Mouse (Mus musculus): ENCODE measurements at regions not wholly inside any gene's neighbourhood (a gene's known extent, or its start where the extent isn't known, plus 50 kb on each side); places are given as distances from the start of the nearest gene placed in this dataset.

DNA sequence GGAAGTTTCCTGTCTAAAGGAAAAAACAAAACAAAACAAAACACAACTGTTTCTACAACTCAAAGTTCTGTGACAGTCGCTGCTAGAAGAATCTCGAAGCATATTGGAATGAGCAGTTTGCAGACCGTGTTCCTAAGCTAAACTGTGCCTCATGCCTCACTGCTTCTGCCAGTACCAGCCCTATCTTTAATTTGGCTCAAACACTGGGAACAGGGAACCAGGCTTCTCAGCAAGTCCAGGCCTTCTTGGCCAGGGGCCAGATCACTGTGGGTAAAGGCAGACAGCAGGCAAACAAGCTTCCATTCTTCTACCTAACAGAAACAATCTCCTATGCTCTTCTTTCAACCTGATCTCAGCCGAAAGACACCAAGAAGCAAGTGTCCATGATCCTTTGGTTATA is 56.5 kb downstream of the Tmsb4x start:
- no peak overlapping the region for H3K27ac ChIP-seq
- H3K36me3 ChIP-seq, result no peaks in the 10 kb centered on the region
- no peak overlapping the region for H3K4me2 ChIP-seq (replicated peaks)
- peaks cover 48% of the 10 kb centered on the region; the same call in 1 of the 2 replicates for H3K27me3 ChIP-seq
- no peak for ATAC-seq (ENCODE audit: low FRiP score, low read depth)
- H3K4me3 ChIP-seq, result no peak overlapping the region
- no peaks in the 10 kb centered on the region for H3K4me1 ChIP-seq
- no peak overlapping the region for H3K9ac ChIP-seq
- H3K9me3 ChIP-seq, result no peaks in the 10 kb centered on the region
- 75% methylated on average over 4 of the region's 4 CpGs for WGBS

DNA sequence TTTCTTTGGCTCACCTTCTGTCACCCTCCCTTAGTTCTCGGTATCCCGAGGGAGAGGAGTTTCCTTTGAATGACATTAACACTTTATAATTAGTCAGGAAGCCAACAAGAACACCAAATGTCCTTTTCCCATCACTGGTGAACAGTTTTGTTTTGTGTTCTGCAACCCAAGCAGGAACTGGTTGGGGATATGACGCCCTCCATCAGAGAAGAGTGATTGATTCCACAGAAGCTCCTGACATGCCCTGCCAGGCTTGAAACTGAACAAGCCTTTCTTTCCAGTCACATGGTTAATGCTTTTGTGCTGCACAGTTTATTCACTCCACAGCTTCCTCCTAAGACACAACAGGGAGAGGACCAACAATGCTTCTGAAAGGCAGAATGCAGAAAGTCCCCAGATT is 57.8 kb downstream of the Tmsb4x start:
- H3K4me1 ChIP-seq, result no peaks in the 10 kb centered on the region
- ATAC-seq (ENCODE audit: low FRiP score, low read depth), result no peak
- H3K27me3 ChIP-seq, result peaks cover 56% of the 10 kb centered on the region

DNA sequence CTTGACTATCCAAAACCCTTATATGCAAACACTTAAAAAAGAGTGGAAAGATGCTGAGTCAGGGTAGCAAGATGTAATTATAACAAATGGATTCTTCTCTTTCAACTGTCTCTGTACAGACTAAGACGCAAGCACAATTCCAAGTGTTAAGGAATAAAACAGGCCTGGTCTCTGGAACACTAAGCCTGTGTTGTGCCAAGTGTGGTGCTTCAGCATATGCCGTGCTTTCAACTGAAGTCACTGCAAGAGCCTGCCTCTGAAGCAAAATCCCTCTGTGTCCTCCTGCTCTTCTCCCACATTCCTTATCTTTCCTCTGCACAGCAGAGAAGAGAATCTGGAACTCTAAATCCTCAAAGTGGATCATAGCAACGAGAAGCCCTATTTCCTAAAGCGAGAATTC is 59.7 kb downstream of the Tmsb4x start:
- Histone ChIP-seq H3K4me2 (replicated peaks) (no peak overlapping the region), H3K4me3 (no peak overlapping the region), H3K9me3 (no peaks in the 10 kb centered on the region), H3K4me1 (no peaks in the 10 kb centered on the region), H3K27ac (no peak overlapping the region), H3K9ac (no peak overlapping the region), H3K36me3 (no peaks in the 10 kb centered on the region), H3K27me3 (peaks cover 61% of the 10 kb centered on the region)
- no peak for ATAC-seq (ENCODE audit: low FRiP score, low read depth)
- 91% methylated on average over 4 of the region's 4 CpGs for WGBS

More for the DNA sequence above, 57.8 kb downstream of the Tmsb4x start:
- no peaks in the 10 kb centered on the region for H3K9me3 ChIP-seq
- H3K36me3 ChIP-seq, result no peaks in the 10 kb centered on the region
- 67% methylated on average over 3 of the region's 3 CpGs for WGBS
- no peak overlapping the region for H3K4me2 ChIP-seq (replicated peaks)
- H3K4me3 ChIP-seq, result no peak overlapping the region
- no peak overlapping the region for H3K9ac ChIP-seq
- H3K27ac ChIP-seq, result no peak overlapping the region

DNA sequence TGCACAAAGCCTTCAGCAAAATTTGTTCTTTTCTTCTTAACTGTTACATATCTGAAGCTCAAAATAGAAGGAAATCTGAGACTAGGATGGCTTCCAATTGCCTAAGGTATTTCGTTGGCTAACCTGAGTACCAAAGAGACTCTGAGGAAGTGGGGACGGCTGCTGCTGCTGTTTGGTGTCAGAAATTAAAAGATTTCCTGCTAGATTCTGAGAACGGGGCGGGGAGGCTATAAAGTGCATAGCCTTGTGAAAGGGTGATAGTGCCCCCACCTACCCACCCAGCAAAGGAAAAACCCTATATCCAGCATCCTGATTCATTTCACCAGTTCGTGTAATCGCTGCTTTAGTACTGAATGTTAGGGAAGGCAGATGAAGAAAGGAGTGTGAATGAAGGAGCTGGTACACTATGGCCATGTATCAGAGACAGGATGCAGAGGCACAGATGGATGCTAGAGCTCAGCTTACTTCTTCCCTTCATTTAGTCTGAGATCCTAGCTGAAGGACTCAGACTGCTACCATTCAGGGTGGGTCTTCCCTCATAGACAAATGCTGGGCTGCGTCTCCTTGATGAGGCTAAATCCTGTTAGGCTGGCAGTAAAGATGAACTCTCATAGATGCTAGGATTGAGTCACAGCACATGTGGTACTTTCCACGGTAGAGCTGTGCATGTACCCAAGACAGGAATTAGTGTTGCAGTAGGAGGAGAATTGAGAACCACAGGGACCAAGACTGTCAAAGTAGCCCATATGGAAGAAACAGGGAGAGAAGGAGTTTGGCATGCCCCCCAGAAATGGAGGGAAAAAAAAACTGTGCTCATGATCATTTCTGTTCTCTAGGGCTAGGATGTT is 62.4 kb downstream of the Tmsb4x start:
- Histone ChIP-seq H3K4me1 (no peaks in the 10 kb centered on the region), H3K9me3 (no peaks in the 10 kb centered on the region), H3K27me3 (peaks cover 58% of the 10 kb centered on the region), H3K4me3 (no peak overlapping the region), H3K4me2 (replicated peaks) (no peak overlapping the region), H3K9ac (no peak overlapping the region), H3K36me3 (no peaks in the 10 kb centered on the region), H3K27ac (no peak overlapping the region)
- ATAC-seq (ENCODE audit: low FRiP score, low read depth), result no peak
- 70% methylated on average over 8 of the region's 8 CpGs for WGBS

DNA sequence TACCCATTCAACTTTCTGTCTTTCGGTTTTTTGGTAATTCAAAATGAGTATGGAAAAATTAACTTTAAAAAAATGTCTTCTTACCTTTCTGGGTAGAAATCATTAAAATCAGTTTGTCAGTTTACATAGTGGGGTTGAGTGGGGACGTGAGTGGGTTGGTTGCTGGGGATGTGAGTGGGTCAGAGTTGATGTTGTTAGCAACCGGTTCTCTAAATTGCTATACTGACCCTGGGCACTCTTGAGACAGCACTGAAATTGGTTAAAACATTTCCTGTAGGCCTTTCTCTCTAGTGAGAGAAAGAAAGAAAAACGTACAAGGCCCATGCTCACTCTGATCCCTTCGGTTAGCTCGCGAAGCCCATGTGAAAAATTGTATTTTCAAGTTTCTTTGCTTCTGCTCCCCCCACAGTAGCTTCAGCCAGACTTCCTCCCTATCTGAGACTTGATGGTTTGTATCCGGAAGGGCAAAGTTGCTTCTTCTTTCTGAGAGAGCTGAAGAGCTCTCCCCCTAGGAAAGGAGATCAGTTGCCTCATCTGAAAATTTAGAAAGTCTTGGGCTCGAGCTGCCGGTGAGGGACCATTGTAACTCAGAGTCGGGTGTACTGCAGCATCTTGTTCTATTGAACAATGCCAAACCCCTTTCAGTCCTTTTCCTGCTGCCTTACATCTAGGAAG is 63.5 kb downstream of the Tmsb4x start:
- Histone ChIP-seq H3K4me1 (no peaks in the 10 kb centered on the region), H3K9me3 (no peaks in the 10 kb centered on the region), H3K4me2 (replicated peaks) (no peak overlapping the region), H3K36me3 (no peaks in the 10 kb centered on the region), H3K4me3 (no peak overlapping the region), H3K27me3 (peaks cover 50% of the 10 kb centered on the region), H3K9ac (no peak overlapping the region), H3K27ac (no peak overlapping the region)
- no peak for ATAC-seq (ENCODE audit: low FRiP score, low read depth)
- 81% methylated on average over 11 of the region's 11 CpGs for WGBS

DNA sequence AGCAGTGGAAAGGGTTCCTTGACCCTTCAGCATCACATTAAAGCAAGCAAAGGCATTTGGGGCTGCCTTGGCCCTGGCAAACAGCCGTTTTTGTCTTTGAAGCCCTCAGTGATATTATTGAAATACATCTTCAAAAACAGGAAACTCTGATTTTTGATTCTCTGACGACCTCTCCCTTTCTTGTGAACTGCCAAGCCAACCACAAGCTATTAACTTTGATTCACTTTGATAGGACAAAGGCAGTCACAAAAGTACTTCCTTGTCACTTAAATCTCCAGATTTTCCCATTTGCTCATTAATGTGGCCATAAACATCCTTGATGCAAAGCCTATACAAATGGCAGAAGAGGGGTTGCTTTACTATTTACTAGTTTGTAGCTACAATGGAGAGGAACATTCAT is 70.0 kb downstream of the Tmsb4x start:
- no peak overlapping the region for H3K27ac ChIP-seq
- H3K9ac ChIP-seq, result no peak overlapping the region
- no peak overlapping the region for H3K4me2 ChIP-seq (replicated peaks)
- no peak overlapping the region for H3K4me3 ChIP-seq
- H3K27me3 ChIP-seq, result peaks cover 24% of the 10 kb centered on the region; the same call in 1 of the 2 replicates
- no peaks in the 10 kb centered on the region for H3K9me3 ChIP-seq
- no peaks in the 10 kb centered on the region for H3K36me3 ChIP-seq
- WGBS, result 65% methylated on average over 2 of the region's 2 CpGs
- no peak for ATAC-seq (ENCODE audit: low FRiP score, low read depth)
- no peaks in the 10 kb centered on the region for H3K4me1 ChIP-seq

DNA sequence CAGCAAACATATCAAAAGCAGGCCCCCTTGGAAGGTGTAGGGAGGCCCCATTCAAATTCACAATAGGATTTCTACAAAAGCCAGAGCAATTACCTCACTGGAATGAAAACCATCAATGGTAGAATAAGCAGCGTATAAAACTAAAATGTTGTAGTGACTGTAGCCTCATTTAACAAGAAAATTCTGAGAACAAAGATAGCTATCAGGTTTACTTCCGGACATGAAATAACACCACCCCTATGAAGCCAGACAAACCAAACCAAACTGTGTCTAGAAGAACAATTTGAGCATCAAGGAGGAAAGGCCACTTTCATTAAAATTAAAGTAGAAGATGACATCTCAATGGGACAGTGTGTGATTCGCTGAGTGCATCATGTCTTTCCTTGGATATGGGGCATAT is 74.9 kb downstream of the Tmsb4x start:
- Histone ChIP-seq H3K4me1 (no peaks in the 10 kb centered on the region), H3K4me3 (no peak overlapping the region), H3K9ac (no peak overlapping the region), H3K9me3 (no peaks in the 10 kb centered on the region), H3K36me3 (no peaks in the 10 kb centered on the region), H3K27ac (no peak overlapping the region), H3K27me3 (peaks cover 44% of the 10 kb centered on the region; the same call in 1 of the 2 replicates), H3K4me2 (replicated peaks) (no peak overlapping the region)
- ATAC-seq (ENCODE audit: low FRiP score, low read depth), result no peak
- WGBS, result 91% methylated on average over 3 of the region's 3 CpGs

DNA sequence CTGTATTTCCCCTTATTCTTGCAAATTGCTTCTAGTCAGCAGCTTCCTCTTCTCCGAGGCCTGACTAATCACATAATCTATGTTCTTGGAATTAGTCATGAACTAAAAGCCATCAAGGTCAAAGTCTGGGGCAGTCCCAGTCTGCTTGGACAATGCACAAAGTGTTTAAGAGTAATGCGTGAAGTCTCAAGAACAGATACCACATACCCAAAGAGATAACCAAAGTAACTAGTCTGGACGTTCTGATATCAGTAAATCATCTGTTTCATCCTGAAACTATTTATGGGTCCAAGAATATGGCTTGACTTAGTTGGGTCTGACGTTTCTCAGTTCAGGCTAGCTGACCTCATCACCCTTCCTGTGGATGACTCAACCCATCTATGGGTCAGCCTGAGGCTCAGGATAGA is 76.1 kb downstream of the Tmsb4x start:
- no peak overlapping the region for H3K9ac ChIP-seq
- no peak overlapping the region for H3K4me3 ChIP-seq
- no peaks in the 10 kb centered on the region for H3K4me1 ChIP-seq
- no peak overlapping the region for H3K4me2 ChIP-seq (replicated peaks)
- WGBS, result 72% methylated on average over 4 of the region's 4 CpGs
- H3K36me3 ChIP-seq, result no peaks in the 10 kb centered on the region
- no peak for ATAC-seq (ENCODE audit: low FRiP score, low read depth)
- H3K9me3 ChIP-seq, result no peaks in the 10 kb centered on the region
- H3K27ac ChIP-seq, result no peak overlapping the region
- H3K27me3 ChIP-seq, result peaks cover 41% of the 10 kb centered on the region; the same call in 1 of the 2 replicates

DNA sequence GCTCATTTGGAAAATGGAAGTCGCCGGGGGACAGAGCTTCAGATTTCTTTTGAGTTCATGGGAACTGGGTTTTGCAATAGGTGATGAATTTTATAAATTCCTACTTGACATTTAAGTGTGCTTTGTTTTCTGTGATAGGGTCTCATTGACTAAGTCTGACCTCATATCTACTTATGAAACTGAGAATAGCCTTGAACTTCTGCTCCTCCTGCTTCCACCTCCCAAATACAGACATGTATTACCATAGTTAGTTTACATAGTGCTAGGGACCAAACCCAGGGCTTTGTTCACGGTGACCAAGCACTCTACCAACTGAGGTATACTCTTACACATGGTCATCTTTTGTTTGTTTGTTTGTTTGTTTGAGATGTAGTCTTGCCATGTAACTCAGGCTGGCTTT is 77.8 kb downstream of the Tmsb4x start:
- Histone ChIP-seq H3K9ac (no peak overlapping the region), H3K4me1 (no peaks in the 10 kb centered on the region), H3K4me2 (replicated peaks) (no peak overlapping the region), H3K4me3 (no peak overlapping the region), H3K36me3 (no peaks in the 10 kb centered on the region), H3K9me3 (no peaks in the 10 kb centered on the region), H3K27ac (no peak overlapping the region), H3K27me3 (peaks cover 51% of the 10 kb centered on the region; the same call in 1 of the 2 replicates)
- ATAC-seq (ENCODE audit: low FRiP score, low read depth), result no peak
- WGBS, result 91% methylated on average over 3 of the region's 3 CpGs

DNA sequence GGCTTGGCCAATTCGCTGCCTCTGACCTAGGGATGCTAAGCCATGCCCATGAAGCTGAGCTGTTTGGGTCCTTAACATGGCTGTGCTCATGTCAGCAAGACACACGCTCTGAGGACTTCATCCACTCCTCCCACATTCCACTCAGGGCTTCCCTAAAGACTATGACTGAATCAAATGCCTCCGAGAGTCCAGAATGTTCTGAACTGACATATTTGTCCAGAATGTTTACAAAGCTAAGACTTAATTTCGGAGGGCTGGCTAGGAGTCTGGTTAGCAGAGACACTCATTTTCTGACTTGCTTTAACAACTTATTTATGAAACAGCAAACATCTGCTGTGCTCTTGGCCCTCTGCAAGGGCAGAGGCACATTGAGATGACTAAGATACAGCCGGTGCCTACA is 78.5 kb downstream of the Tmsb4x start:
- no peak for ATAC-seq (ENCODE audit: low FRiP score, low read depth)
- Histone ChIP-seq H3K9ac (no peak overlapping the region), H3K27me3 (peaks cover 52% of the 10 kb centered on the region; the same call in 1 of the 2 replicates), H3K4me1 (no peaks in the 10 kb centered on the region), H3K4me3 (no peak overlapping the region), H3K27ac (no peak overlapping the region), H3K9me3 (no peaks in the 10 kb centered on the region), H3K4me2 (replicated peaks) (no peak overlapping the region), H3K36me3 (no peaks in the 10 kb centered on the region)
- 91% methylated on average over 5 of the region's 5 CpGs for WGBS

DNA sequence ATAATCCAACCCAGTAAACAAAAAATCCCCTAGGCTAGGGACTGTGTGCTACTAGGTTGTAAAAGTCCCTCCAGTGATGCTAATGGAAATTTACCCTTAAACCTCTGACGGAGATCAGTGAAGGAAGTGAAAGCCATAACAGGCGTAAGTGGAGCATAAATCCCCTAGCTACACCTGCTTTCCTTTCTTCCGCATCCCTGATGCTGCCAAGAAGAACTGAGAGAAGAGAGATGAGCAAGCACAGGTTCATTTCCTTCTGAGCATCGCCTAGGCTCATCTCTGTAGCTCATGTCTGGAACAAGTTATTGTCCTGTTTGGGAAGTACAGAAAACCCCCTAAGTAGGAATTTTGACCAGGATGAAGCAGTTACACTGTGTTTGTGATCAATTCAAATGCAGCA is 89.8 kb downstream of the Tmsb4x start:
- WGBS, result 64% methylated on average over 4 of the region's 4 CpGs

DNA sequence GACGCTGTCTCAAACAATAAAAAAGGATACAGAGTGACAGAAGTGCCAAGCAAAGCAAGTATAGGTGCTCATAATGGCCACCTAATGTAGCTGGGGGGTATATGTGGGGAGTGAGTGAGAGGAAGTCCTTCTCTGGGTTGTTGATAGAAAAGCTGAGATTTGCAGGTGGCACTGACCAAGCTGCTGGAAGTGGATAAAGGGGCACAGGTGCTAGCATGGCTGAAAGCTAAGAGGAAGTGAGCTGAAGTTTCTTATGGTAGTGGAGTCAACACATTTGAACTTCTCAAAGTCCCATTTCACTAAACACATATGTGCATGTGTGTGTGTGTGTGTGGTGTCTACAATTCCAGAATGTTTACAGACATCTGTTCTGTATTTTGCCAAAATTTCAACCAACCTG is 94.0 kb downstream of the Tmsb4x start:
- H3K27me3 ChIP-seq, result peaks cover 38% of the 10 kb centered on the region
- no peaks in the 10 kb centered on the region for H3K4me1 ChIP-seq
- H3K9ac ChIP-seq, result no peak overlapping the region
- H3K9me3 ChIP-seq, result no peaks in the 10 kb centered on the region
- H3K4me3 ChIP-seq, result no peak overlapping the region
- ATAC-seq (ENCODE audit: low FRiP score, low read depth), result no peak
- H3K4me2 ChIP-seq (replicated peaks), result no peak overlapping the region
- no peak overlapping the region for H3K27ac ChIP-seq
- H3K36me3 ChIP-seq, result no peaks in the 10 kb centered on the region
- WGBS, result 100% methylated on average over 1 of the region's 1 CpGs

More for the DNA sequence above, 89.8 kb downstream of the Tmsb4x start:
- H3K4me3 ChIP-seq, result no peak overlapping the region
- no peak for ATAC-seq (ENCODE audit: low FRiP score, low read depth)
- no peaks in the 10 kb centered on the region for H3K36me3 ChIP-seq
- peaks cover 43% of the 10 kb centered on the region for H3K27me3 ChIP-seq
- H3K9me3 ChIP-seq, result no peaks in the 10 kb centered on the region
- no peaks in the 10 kb centered on the region for H3K4me1 ChIP-seq
- H3K9ac ChIP-seq, result no peak overlapping the region
- no peak overlapping the region for H3K4me2 ChIP-seq (replicated peaks)
- no peak overlapping the region for H3K27ac ChIP-seq
